8 mouse cellular contexts compared by ENCODE assay signal in genomic region chr1:171150838-171151391, GRCm38 (mm10). TPM values are rescaled to one million over a fixed set of nuclear protein-coding genes. Genes with fewer than 3 reads are reported as not detected.
DNase-seq lines count a peak whose midpoint lies in the region; ATAC-seq and TF ChIP-seq lines count a peak whose summit lies in the region.

No protein-coding gene starts in this region.

- H3K36me3 ChIP-seq in ES-Bruce4 (ENCODE audit: control insufficient read depth, insufficient read depth, low read length, poor library complexity, severe bottlenecking): 0 out of 2 replicates have a peak, but pooled peaks cover 1% of the 10 kb centered on the region
- no peaks in the 10 kb centered on the region for H3K36me3 ChIP-seq in embryonic facial prominence, embryonic 12.5 days
- peaks cover 3% of the 10 kb centered on the region; the same call in 1 of the 2 replicates for H3K36me3 ChIP-seq in heart, postnatal 0 days (replicated peaks; ENCODE audit: control insufficient read depth, insufficient read depth, low read length)
- H3K36me3 ChIP-seq in midbrain, embryonic 12.5 days: 0 out of 2 replicates have a peak, but pooled peaks cover 2% of the 10 kb centered on the region

- H3K4me1 ChIP-seq in ES-Bruce4 (ENCODE audit: control insufficient read depth, insufficient read depth, low read length): no peaks in the 10 kb centered on the region
- peaks cover 14% of the 10 kb centered on the region for H3K4me1 ChIP-seq in embryonic facial prominence, embryonic 12.5 days
- H3K4me1 ChIP-seq in heart, postnatal 0 days (ENCODE audit: control insufficient read depth, insufficient read depth): peaks cover 11% of the 10 kb centered on the region
- H3K4me1 ChIP-seq in midbrain, embryonic 12.5 days: peaks cover 16% of the 10 kb centered on the region

- intact Hi-C loops in left cerebral cortex, postnatal 14 days (cut with DNase I): no loop called here

- H3K27ac ChIP-seq in ES-Bruce4 (ENCODE audit: insufficient read depth, low read length): no peak overlapping the region
- H3K27ac ChIP-seq in embryonic facial prominence, embryonic 12.5 days: peak overlapping the region; percentile 69
- peak overlapping the region; percentile 47 for H3K27ac ChIP-seq in heart, postnatal 0 days (ENCODE audit: low read depth)
- 0 out of 2 replicates have a peak overlapping the region, but pooled peaks have one; percentile 75 for H3K27ac ChIP-seq in midbrain, embryonic 12.5 days (replicated peaks)

- DNase-seq in frontal cortex, postnatal 10 days (ENCODE audit: low spot score in 2 of 2): no peak
- no peak for DNase-seq in heart, postnatal 0 days (ENCODE audit: low spot score)
- DNase-seq in left cerebral cortex, postnatal 14 days (ENCODE audit: low spot score in 2 of 2): peak; percentile 18 to 27
- DNase-seq in thymus, postnatal 14 days: no peak

- peak overlapping the region; percentile 63 for H3K4me3 ChIP-seq in ES-Bruce4 (ENCODE audit: low read depth, low read length)
- peak overlapping the region; percentile 94 for H3K4me3 ChIP-seq in embryonic facial prominence, embryonic 12.5 days
- H3K4me3 ChIP-seq in heart, postnatal 0 days (ENCODE audit: low read depth, low read length): peak overlapping the region; percentile 78
- H3K4me3 ChIP-seq in midbrain, embryonic 12.5 days: peak overlapping the region; percentile 94

- 3% methylated on average over 18 of the region's 18 CpGs for WGBS in embryonic facial prominence, embryonic 12.5 days
- WGBS in heart, postnatal 0 days: 7% methylated on average over 18 of the region's 18 CpGs
- WGBS in midbrain, embryonic 12.5 days: 7% methylated on average over 18 of the region's 18 CpGs

- TF ChIP-seq EP300 in ES-Bruce4 (IDR thresholded peaks at IDR 0.05; ENCODE audit: insufficient read depth, low read depth, low read length): no peak
- TF ChIP-seq EP300 in heart, postnatal 0 days (IDR thresholded peaks at IDR 0.05; ENCODE audit: low read depth): no peak

- no peaks in the 10 kb centered on the region for H3K9me3 ChIP-seq in ES-Bruce4 (replicated peaks; ENCODE audit: control insufficient read depth, insufficient read depth, low read length, poor library complexity, severe bottlenecking)
- H3K9me3 ChIP-seq in embryonic facial prominence, embryonic 12.5 days: no peaks in the 10 kb centered on the region
- no peaks in the 10 kb centered on the region for H3K9me3 ChIP-seq in heart, postnatal 0 days (replicated peaks; ENCODE audit: control insufficient read depth, low read length)
- H3K9me3 ChIP-seq in midbrain, embryonic 12.5 days: no peaks in the 10 kb centered on the region

- peak overlapping the region; percentile 87 for H3K4me2 ChIP-seq in embryonic facial prominence, embryonic 12.5 days (replicated peaks)
- H3K4me2 ChIP-seq in heart, postnatal 0 days (ENCODE audit: low read depth, low read length): peak overlapping the region; percentile 87
- H3K4me2 ChIP-seq in midbrain, embryonic 12.5 days (replicated peaks): peak overlapping the region; percentile 70

- no peak for TF ChIP-seq CTCF in ES-Bruce4 (IDR thresholded peaks at IDR 0.05; ENCODE audit: low read depth, low read length)
- TF ChIP-seq CTCF in heart, postnatal 0 days (IDR thresholded peaks at IDR 0.05; ENCODE audit: low read depth): no peak

- peak overlapping the region; percentile 51 for H3K9ac ChIP-seq in ES-Bruce4 (ENCODE audit: low read depth, poor library complexity, severe bottlenecking)
- peak overlapping the region; percentile 54 for H3K9ac ChIP-seq in embryonic facial prominence, embryonic 12.5 days
- H3K9ac ChIP-seq in heart, postnatal 0 days (replicated peaks; ENCODE audit: low read depth, low read length): peak overlapping the region; percentile 93
- H3K9ac ChIP-seq in midbrain, embryonic 12.5 days (replicated peaks): peak overlapping the region; percentile 84

- peak; percentile 78 for ATAC-seq in frontal cortex, adult (ENCODE audit: low TSS enrichment)
- ATAC-seq in embryonic facial prominence, embryonic 12.5 days (ENCODE audit: insufficient number of reproducible peaks, insufficient read depth, low FRiP score, low TSS enrichment): no peak
- ATAC-seq in heart, postnatal 0 days (ENCODE audit: insufficient read depth, low read depth): peak; percentile 6; the same call in 1 of the 2 replicates
- peak; percentile 35 for ATAC-seq in midbrain, embryonic 12.5 days (ENCODE audit: low FRiP score, low read depth)

- no peak for TF ChIP-seq POLR2A in ES-Bruce4 (IDR thresholded peaks at IDR 0.05; ENCODE audit: insufficient read depth, low read length)

- no peaks in the 10 kb centered on the region for H3K27me3 ChIP-seq in ES-Bruce4 (ENCODE audit: control insufficient read depth, insufficient read depth, low read length, poor library complexity, severe bottlenecking)
- no peaks in the 10 kb centered on the region for H3K27me3 ChIP-seq in embryonic facial prominence, embryonic 12.5 days
- no peaks in the 10 kb centered on the region for H3K27me3 ChIP-seq in heart, postnatal 0 days (ENCODE audit: control insufficient read depth, insufficient read depth, low read length)
- H3K27me3 ChIP-seq in midbrain, embryonic 12.5 days: peaks cover 12% of the 10 kb centered on the region; the same call in 1 of the 2 replicates

RNA-seq across cellular contexts. Expression of gene Mpz, which starts 0.4 kb away (rescaled TPM):
- polyA plus RNA-seq in ES-Bruce4 (2011; ENCODE audit: insufficient read depth, insufficient read length, low read depth, missing spikeins): 1.1 and 1.3 TPM in 2 replicates
- 4.5 and 4.7 TPM in 2 replicates for polyA plus RNA-seq in embryonic facial prominence, embryonic 12.5 days (2016; fragmentation: Nextera tagmentation; extraction: Ambion mirVana)
- 1.6 and 2.0 TPM in 2 replicates for total RNA-seq in heart, postnatal 0 days (2014; rRNA removed; ENCODE audit: low replicate concordance)
- 0.05 and 0.49 TPM in 2 replicates for polyA plus RNA-seq in heart, postnatal 0 days (2015; fragmentation: Nextera tagmentation; extraction: Ambion mirVana)
- total RNA-seq in left cerebral cortex, postnatal 14 days (2021): not detected
- polyA plus RNA-seq in midbrain, embryonic 12.5 days (2016; fragmentation: Nextera tagmentation; extraction: Ambion mirVana): 0.33 and 0.94 TPM in 2 replicates

RNA-seq across cellular contexts. Expression of gene Sdhc, which starts 0.5 kb away (rescaled TPM):
- polyA plus RNA-seq in ES-Bruce4 (2011; ENCODE audit: insufficient read depth, insufficient read length, low read depth, missing spikeins): 273 and 285 TPM in 2 replicates
- polyA plus RNA-seq in embryonic facial prominence, embryonic 12.5 days (2016; fragmentation: Nextera tagmentation; extraction: Ambion mirVana): 210 and 216 TPM in 2 replicates
- 875 and 891 TPM in 2 replicates for total RNA-seq in heart, postnatal 0 days (2014; rRNA removed; ENCODE audit: low replicate concordance)
- 754 and 772 TPM in 2 replicates for polyA plus RNA-seq in heart, postnatal 0 days (2015; fragmentation: Nextera tagmentation; extraction: Ambion mirVana)
- 100 to 1,000 TPM; 211 to 216 TPM for total RNA-seq in left cerebral cortex, postnatal 14 days (2021)
- 225 and 229 TPM in 2 replicates for polyA plus RNA-seq in midbrain, embryonic 12.5 days (2016; fragmentation: Nextera tagmentation; extraction: Ambion mirVana)

RNA-seq across cellular contexts. Expression of gene Cfap126, which starts 37.2 kb away (rescaled TPM):
- polyA plus RNA-seq in ES-Bruce4 (2011; ENCODE audit: insufficient read depth, insufficient read length, low read depth, missing spikeins): 6.4 and 7.5 TPM in 2 replicates
- polyA plus RNA-seq in embryonic facial prominence, embryonic 12.5 days (2016; fragmentation: Nextera tagmentation; extraction: Ambion mirVana): 1.4 and 1.8 TPM in 2 replicates
- 3.7 TPM in 1 of 2 replicates, not detected in the other for total RNA-seq in heart, postnatal 0 days (2014; rRNA removed; ENCODE audit: low replicate concordance)
- polyA plus RNA-seq in heart, postnatal 0 days (2015; fragmentation: Nextera tagmentation; extraction: Ambion mirVana): 2.2 and 3.5 TPM in 2 replicates
- under 1 TPM; 0.62 to 0.74 TPM for total RNA-seq in left cerebral cortex, postnatal 14 days (2021)
- 1.7 and 3.6 TPM in 2 replicates for polyA plus RNA-seq in midbrain, embryonic 12.5 days (2016; fragmentation: Nextera tagmentation; extraction: Ambion mirVana)

RNA-seq across cellular contexts. Expression of gene Pcp4l1, which starts 45.2 kb away (rescaled TPM):
- 0.37 and 0.70 TPM in 2 replicates for polyA plus RNA-seq in ES-Bruce4 (2011; ENCODE audit: insufficient read depth, insufficient read length, low read depth, missing spikeins)
- 9.2 and 9.3 TPM in 2 replicates for polyA plus RNA-seq in embryonic facial prominence, embryonic 12.5 days (2016; fragmentation: Nextera tagmentation; extraction: Ambion mirVana)
- total RNA-seq in heart, postnatal 0 days (2014; rRNA removed; ENCODE audit: low replicate concordance): 40.2 and 48.7 TPM in 2 replicates
- 161 and 164 TPM in 2 replicates for polyA plus RNA-seq in heart, postnatal 0 days (2015; fragmentation: Nextera tagmentation; extraction: Ambion mirVana)
- total RNA-seq in left cerebral cortex, postnatal 14 days (2021): 10 to 100 TPM; 47.4 to 67.2 TPM
- polyA plus RNA-seq in midbrain, embryonic 12.5 days (2016; fragmentation: Nextera tagmentation; extraction: Ambion mirVana): 20.4 and 20.8 TPM in 2 replicates

Comparison
In these comparisons a context has a peak if more than half of its experiments do, and no peak if none do; other contexts are left out.
1. DNase-seq: peak in left cerebral cortex, postnatal 14 days (2 of 2); none in frontal cortex, postnatal 10 days (0 of 2), heart, postnatal 0 days (single experiment) and thymus, postnatal 14 days (single experiment).
2. Peak in every context shown above with its lines, with median percentiles within 50 percentile points of each other: H3K4me3 ChIP-seq, H3K9ac ChIP-seq and H3K4me2 ChIP-seq.